Mouse (Mus musculus) spleen, adult 2 months (tissue): ENCODE results near the gene Rap1gap2. TPM values are rescaled to one million over a fixed set of nuclear protein-coding genes. Genes with fewer than 3 reads are reported as not detected.

Experiments used
- DNase-seq, 2 experiments: peaks; one replicate each; pipeline versions ENCODE4 v3.0.0 to v3.0.0-alpha.2; 2012 to 2021; ENCODE audit warnings: low spot score in 2 of 2, low read depth in 1 of 2
- H3K27ac ChIP-seq: fragments of 200-500 bp; 2 replicates; pipeline ENCODE4 v1.5.1; 2012; ENCODE audit warnings: low read length, inconsistent platforms; ENCODE audit not compliant: insufficient read depth
- H3K27me3 ChIP-seq: fragments of 200-500 bp; 2 replicates; pipeline ENCODE4 v1.6.1; 2012; ENCODE audit warnings: mild to moderate bottlenecking, moderate library complexity, low read length, inconsistent platforms; ENCODE audit not compliant: control insufficient read depth, insufficient read depth
- H3K36me3 ChIP-seq: fragments of 200-500 bp; 2 replicates; pipeline ENCODE4 v1.6.1; 2012; ENCODE audit warnings: mild to moderate bottlenecking, low read length, inconsistent platforms; ENCODE audit not compliant: control insufficient read depth, insufficient read depth
- H3K4me1 ChIP-seq: fragments of 200-500 bp; 2 replicates; pipeline ENCODE4 v1.6.1; 2011; ENCODE audit warnings: inconsistent platforms; ENCODE audit not compliant: control insufficient read depth, insufficient read depth, insufficient read length
- H3K4me3 ChIP-seq: fragments of 200-500 bp; 2 replicates; pipeline ENCODE4 v1.5.1; 2011; ENCODE audit warnings: mild to moderate bottlenecking, inconsistent platforms; ENCODE audit not compliant: insufficient read depth, insufficient read length; ENCODE audit errors: extremely low read depth
- CTCF ChIP-seq: fragments of 200-500 bp; IDR thresholded peaks from 2 replicates; pipeline ENCODE4 v1.5.1; 2011; ENCODE audit warnings: mild to moderate bottlenecking, inconsistent platforms; ENCODE audit not compliant: insufficient read depth, insufficient read length, insufficient replicate concordance; ENCODE audit errors: extremely low read depth
- POLR2A ChIP-seq: fragments of 200-500 bp; IDR thresholded peaks from 2 replicates; pipeline ENCODE4 v1.6.1; 2011; ENCODE audit warnings: low read depth, low read length, inconsistent platforms
- WGBS: fragments of 180-500 bp; shearing (Covaris S2); methylation state at CpG from one replicate; pipeline ENCODE4 v1.1.7; 2018; 5-methylcytosine and 5-hydroxymethylcytosine counted together
- polyA plus RNA-seq: library from polyadenylated mRNA; depleted of rRNA; stranded (reverse); fragments of >200 nt; gene quantifications from 2 replicates; pipeline ENCODE4 v1.2.3, GENCODE M21; 2012

Rap1gap2 gene
- polyA plus RNA-seq, 1 experiment: 11.3 TPM

- Histone ChIP-seq H3K4me3 (peak within 1 kb of the TSS; percentile 87), H3K27me3 (no peaks in the 10 kb centered on the region), H3K27ac (peak within 1 kb of the TSS; percentile 64), H3K4me1 (peaks cover 18% of the 10 kb centered on the region), H3K36me3 (no peaks in the 10 kb centered on the region)
- WGBS: under 1% methylated on average over 49 of the region's 58 CpGs
- peak; percentile 87 to 99 for DNase-seq
- TF ChIP-seq CTCF (no peak), POLR2A (peak; percentile 22; the same call in 1 of the 2 replicates)
These were observed 38.5 kb upstream of the Rap1gap2 start, which contains the start of gene Cluh for GRCm38 (mm10) chr11:74649095-74649646. Gene Cluh (plus strand): TSS chr11:74649495.

GRCm38 (mm10) chr11:74648676-74649075 lies 38.0 kb upstream of the Rap1gap2 start:
- no peak for DNase-seq
- Histone ChIP-seq H3K27me3 (no peaks in the 10 kb centered on the region), H3K36me3 (no peaks in the 10 kb centered on the region), H3K27ac (peak overlapping the region; percentile 64), H3K4me1 (peaks cover 18% of the 10 kb centered on the region), H3K4me3 (peak overlapping the region; percentile 87)
- TF ChIP-seq CTCF (no peak), POLR2A (no peak)
- 9% methylated on average over 1 of the region's 1 CpGs for WGBS

- TF ChIP-seq CTCF (no peak), POLR2A (no peak)
- Histone ChIP-seq H3K36me3 (no peaks in the 10 kb centered on the region), H3K27me3 (no peaks in the 10 kb centered on the region), H3K4me3 (no peak overlapping the region), H3K4me1 (peaks cover 18% of the 10 kb centered on the region), H3K27ac (peak overlapping the region; percentile 4; the same call in 1 of the 2 replicates)
- WGBS: 73% methylated on average over 1 of the region's 1 CpGs
- DNase-seq: no peak
These were observed 37.3 kb upstream of the Rap1gap2 start for GRCm38 (mm10) chr11:74647966-74648365.

- no peak for DNase-seq
- Histone ChIP-seq H3K4me1 (peaks cover 8% of the 10 kb centered on the region), H3K36me3 (no peaks in the 10 kb centered on the region), H3K4me3 (no peak overlapping the region), H3K27ac (no peak overlapping the region), H3K27me3 (peaks cover 9% of the 10 kb centered on the region)
- 50% methylated on average over 1 of the region's 1 CpGs for WGBS
- TF ChIP-seq POLR2A (no peak), CTCF (no peak)
These were observed 28.9 kb upstream of the Rap1gap2 start for GRCm38 (mm10) chr11:74639628-74640027.

GRCm38 (mm10) chr11:74638791-74639411 lies 28.2 kb upstream of the Rap1gap2 start:
- 52% methylated on average over 9 of the region's 9 CpGs for WGBS
- Histone ChIP-seq H3K27me3 (peaks cover 9% of the 10 kb centered on the region), H3K4me1 (peaks cover 8% of the 10 kb centered on the region), H3K27ac (no peak overlapping the region), H3K4me3 (peak overlapping the region; percentile 59; the same call in 1 of the 2 replicates), H3K36me3 (no peaks in the 10 kb centered on the region)
- TF ChIP-seq CTCF (no peak), POLR2A (no peak)
- DNase-seq: no peak

GRCm38 (mm10) chr11:74637971-74638790 lies 27.5 kb upstream of the Rap1gap2 start:
- Histone ChIP-seq H3K4me1 (peaks cover 8% of the 10 kb centered on the region), H3K36me3 (no peaks in the 10 kb centered on the region), H3K4me3 (peak overlapping the region; percentile 59; the same call in 1 of the 2 replicates), H3K27ac (peak overlapping the region; percentile 53; the same call in 1 of the 2 replicates), H3K27me3 (peaks cover 9% of the 10 kb centered on the region)
- WGBS: 2% methylated on average over 82 of the region's 86 CpGs
- DNase-seq: peak in 1 of 2 experiments; percentile 46
- TF ChIP-seq CTCF: 0 out of 2 replicates have a peak, but pooled peaks have one; percentile 20
- TF ChIP-seq POLR2A: no peak
